Mouse (Mus musculus) ES-Bruce4 (cell line): ENCODE data around the gene Six2.

Experiments
- CTCF ChIP-seq: IDR thresholded peaks from one replicate; pipeline ENCODE4 v1.8.1; 2011; ENCODE audit warnings: low read depth, low read length
- POLR2A ChIP-seq: IDR thresholded peaks from one replicate; pipeline ENCODE4 v1.8.1; 2011; ENCODE audit warnings: low read length; ENCODE audit not compliant: insufficient read depth

DNA sequence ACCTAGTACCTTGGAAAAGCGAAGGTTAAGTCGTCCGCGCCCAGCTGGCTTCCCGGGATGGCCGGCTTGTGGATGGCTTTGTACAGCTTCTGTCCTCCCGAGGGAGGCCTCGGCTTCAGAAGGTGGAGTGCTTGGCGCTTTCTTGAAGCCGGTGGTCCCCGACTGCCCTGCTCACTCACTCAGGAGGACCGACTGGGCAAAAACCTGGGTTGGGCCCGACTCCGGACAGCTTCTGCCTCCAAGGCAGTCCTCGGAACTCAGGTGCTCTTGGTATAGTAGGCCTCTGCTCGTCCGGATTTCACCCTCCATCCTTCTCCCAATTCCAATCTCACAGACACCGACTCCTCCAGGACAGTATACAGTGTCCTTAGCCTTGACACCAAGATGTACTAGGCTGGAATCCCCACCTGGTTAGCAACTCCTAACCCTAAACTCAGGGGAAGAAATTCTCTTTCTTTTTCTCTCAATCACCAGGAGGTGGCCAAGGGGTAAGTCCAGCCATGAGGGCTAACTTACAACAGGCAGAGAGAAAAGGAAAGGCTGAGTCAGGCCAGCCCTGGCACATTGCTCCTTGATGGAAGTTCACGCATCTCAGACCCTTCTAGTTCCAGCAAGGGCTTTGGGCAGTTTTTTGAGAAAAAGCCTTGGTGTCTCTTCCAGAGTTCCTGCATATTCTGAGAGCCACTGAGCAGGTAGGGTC, 7.1 kb downstream of the Six2 start:
- TF ChIP-seq CTCF: no peak
- no peak for TF ChIP-seq POLR2A
